Mouse (Mus musculus) brain, embryonic 18.5 days (tissue): ENCODE results near the gene Slfnl1.

Experiments used
- DNase-seq: peaks from one replicate; pipeline ENCODE4 v3.0.0-alpha.2; 2012; ENCODE audit warnings: low read depth, low spot score

The Slfnl1 gene

DNA sequence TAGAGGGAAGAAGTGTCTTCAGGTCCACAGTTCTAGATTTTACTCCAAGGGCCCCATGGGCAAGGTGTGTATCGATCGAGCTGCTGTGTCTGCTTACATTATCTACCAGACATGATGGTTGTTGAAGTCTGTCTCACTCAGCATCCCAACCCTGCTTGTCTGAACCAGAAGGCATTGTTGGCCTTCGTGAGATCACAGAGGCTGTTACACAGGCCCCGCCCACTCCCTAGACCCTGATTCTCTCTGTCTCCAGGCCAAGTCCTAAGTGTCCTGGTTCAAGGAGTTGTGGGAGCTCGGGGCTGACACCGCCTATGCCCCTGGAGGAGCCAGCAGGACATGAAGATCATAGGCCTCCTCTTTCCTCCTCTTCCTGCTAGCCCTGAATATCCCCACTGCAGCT, at the start of gene Slfnl1:
Gene Slfnl1, plus strand, starts transcription at position 246 of the 400 bp plus-strand sequence.
- DNase-seq, result no peak

DNA sequence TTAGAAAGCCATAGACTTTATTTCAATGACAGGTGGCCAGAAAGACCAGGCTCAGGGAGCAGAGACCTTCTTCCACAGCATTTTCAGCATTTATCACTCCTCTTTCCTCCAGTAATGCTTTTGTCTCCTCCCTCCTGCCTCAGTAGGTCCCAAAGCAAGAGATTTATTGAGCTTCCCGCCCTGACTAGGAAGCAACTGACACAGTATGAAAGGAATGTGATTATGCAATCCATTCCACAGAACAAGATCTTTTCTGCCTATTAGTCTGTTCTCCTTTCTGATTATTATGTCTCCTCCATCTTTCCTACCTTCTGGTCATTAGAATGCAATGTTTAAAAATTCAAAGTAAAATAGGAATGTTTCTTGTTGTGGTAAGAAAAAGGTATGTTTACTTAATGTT, 44.3 kb upstream of the Slfnl1 start:
- DNase-seq, result no peak

DNA sequence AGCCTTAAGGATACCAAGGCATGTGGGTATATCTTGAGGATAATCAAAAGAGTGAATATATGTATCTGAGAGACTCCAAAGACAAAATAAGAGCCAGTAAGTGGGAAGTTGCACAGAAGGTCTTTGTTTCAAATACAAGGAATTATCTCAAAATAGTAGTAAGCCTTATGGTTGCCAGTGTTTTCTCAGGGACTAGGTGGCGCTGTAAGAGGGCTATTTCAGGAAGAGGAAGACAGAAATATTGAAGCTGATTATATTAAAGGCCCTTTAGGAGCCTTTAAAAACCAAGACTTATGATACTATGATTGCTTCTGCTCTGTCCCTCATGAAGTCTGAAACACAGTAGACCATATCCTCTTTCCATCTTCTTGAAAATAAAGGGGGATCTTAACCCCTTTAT, 25.1 kb upstream of the Slfnl1 start:
- no peak for DNase-seq

DNA sequence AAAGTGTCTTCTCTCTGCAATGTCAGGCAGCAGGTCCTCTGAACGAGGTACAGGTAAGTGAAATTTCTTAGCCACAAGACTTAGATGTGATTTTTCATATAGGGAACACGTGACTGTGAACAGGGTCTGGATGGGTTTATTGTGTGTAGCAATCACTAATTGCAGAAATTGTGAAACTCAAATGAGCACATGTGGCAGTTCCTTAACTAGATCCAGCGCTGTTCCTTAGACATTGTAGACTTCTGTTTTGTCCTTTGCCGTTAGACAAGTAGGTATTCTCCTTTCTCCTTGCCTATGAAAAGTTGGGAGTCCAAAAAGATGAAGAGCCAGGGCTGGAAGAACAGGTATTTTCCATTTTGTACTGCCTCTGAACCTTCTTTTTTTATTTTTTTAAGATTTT, 20.8 kb upstream of the Slfnl1 start:
- no peak for DNase-seq

DNA sequence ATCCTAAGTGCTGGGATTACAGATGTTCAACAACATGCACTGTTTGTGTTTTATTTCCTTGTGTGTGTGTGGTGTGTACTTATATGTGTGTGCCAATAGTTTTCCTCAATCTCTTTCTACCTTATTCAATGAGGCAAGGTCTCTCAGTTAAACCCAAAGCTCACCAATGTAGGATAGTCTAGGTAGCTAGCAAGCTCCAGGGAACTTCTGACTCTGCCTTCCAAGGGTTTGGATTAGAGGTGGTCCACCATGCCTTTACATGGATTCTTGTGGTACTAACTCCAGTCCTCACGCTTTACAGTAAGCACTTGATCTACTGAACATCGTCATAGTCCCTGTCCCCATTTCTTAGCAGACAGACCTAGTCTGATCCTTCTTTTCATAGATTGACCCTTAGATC, 17.7 kb upstream of the Slfnl1 start:
- DNase-seq, result no peak

DNA sequence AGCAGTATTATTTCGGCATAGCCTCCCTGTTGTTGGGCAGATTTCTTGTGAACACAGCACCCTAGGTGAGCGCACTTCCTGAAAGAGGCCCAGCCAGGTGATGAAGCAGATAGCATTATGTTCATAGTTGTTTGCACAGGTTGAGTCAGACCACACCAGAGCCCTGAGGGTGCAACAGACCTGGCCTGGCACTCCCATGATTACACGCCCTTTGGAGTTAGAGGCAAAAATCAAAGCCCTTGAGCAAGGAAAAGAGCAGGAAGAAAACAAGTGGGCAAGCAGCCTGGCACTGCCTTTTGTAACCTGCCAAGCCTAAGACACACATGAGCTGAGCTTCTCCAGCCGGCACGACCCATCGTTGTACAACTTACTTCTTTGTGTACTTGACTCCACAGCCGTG, 15.5 kb upstream of the Slfnl1 start:
- no peak for DNase-seq

DNA sequence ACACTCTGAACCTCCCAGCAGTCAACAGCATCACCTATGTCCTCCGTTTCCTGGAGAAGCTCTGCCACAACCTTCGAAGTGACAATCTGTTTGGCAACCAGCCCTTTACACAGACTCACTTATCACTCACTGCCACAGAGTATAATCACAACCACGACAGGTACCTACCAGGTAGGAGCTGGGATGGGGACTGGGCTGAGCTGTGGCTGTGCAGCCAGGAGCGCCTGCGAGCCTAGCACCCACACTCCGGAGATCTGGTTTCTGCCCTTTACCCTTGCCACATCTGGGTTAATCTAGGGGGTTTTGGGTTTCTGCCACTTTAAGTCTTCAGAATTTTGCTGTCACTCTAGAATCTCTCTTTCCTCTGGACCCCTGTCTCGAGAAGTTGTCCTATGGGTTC, 15.1 kb upstream of the Slfnl1 start:
- DNase-seq, result no peak

DNA sequence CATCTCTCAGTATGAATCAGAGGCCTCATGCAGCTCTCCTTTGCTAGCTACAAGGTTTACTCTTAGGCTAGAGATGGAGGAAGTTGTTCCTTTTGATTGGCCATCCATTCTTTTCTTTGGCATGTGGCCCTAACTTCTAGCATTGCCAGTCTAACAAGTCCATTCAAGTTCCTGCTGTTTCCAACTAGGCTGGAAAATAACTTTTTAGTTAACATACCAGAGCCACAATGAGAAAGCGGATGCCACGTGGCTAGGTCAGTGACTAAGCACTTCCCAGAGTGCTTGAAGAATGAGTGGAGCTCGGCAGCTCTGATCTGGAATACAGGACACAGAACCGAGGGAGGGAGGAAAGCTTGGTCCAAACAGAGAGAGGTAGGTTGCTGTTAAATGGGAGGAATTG, 14.7 kb upstream of the Slfnl1 start:
- no peak for DNase-seq

DNA sequence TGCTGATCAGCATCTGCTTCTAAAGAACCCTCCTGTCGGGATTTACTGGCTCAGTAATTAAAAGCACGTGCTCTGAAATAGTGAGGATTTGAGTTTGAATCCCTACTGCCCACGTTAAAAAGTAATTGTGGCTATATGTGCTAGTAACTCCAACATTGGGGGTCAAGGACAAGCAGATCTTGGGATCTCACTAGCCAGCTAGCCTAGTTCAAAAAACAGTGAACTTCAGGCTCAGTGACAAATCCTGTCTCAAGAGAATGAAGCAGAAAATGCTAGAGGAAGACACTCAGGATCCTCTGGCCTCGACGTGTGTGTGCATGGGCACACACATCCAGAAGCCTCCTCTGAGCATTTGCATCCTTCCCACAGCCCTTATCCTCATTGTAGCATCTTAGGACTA, 10.3 kb upstream of the Slfnl1 start:
- no peak for DNase-seq

DNA sequence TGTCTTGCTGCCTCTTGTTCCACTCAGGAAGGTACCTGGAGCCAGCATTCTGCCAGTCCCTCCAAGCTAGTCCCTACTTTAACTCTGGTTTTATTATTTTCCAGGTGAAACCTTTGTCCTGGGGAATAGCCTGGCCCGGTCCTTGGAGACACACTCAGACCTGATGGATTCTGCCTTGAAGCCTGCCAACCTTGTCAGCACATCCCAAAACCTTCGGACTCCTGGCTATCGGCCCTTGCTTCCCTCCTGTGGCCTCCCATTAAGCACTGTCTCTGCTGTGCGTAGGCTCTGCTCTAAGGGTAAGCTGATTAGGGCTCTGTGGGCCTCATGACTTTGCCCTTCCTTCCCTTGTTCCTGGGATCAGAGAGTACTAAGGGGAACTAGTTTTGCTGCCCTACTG, 9.7 kb upstream of the Slfnl1 start:
- DNase-seq, result no peak

DNA sequence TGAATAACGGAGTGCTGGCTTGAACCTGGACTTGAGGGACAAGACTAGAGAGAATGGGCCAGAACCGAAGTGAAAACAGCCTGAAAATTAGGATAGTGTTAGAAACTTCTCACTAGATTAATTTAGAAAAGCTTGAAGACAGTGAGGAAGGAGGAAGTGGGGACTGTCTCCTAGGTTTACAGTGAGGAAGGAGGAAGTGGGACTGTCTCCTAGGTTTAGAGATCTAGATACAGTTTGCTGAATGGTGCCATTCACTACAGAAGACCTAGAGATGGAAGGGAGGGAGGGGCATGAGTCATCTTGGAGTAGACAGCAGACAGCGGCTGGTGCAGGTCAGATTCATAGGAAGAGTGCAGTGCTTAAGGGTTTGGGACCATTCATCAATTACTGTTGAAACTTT, 8.9 kb upstream of the Slfnl1 start:
- DNase-seq, result no peak

DNA sequence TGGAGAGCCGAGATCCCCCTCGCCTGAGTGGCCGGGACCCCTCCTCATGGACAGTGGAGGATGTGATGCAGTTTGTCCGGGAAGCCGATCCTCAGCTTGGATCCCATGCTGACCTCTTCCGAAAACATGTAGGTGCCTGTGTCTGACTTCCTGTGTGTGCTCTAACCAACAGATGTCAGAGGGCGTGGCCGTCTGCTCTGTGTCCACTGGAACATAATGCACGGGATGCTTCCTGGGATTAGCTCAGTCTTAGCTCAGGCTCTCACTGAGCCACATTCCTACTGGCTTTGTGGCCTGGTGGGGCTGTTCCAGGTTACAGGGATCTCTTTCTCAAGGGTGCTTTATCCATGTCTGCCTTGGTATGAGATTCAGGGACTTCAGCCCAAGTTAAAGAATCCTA, 3.9 kb upstream of the Slfnl1 start:
- no peak for DNase-seq

DNA sequence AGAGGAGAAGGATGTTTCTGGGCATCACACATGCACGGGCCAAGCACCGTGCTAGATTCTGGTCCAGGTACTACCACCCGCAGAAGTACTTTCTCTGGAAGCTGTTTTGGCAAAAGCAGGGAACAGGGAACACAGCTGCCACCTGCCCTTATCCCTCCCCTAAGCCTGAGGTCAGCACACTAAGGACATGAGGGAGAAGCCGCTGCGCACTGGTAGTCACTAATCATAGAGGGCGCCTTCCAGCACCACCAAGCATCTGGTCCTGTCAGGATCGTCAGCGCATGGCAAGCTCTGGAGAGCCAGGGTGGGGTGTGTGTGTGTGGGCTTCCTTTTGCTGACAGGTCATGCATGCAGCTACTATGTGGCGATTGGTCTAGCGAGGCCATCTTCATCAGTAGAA, 6.6 kb downstream of the Slfnl1 start:
- no peak for DNase-seq

DNA sequence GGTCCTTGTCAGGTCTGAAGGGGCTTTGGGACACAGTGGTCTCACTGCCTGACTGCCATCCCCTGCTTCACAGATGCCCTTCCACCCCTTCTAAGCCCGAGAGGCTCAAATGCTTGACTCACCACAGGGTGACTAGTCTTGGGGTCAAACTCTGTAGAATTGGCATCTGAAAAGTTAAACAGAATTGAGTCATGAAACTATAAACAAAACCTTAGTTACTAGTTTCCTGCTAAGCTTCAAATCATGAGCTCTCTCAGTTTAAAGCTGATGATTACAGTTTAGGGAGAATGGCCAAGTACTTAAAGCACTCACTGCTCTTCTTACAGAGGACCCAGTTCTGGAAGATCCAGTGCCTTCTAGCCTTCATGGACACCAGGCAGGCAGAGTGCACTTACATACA, 12.9 kb downstream of the Slfnl1 start:
- DNase-seq, result no peak

DNA sequence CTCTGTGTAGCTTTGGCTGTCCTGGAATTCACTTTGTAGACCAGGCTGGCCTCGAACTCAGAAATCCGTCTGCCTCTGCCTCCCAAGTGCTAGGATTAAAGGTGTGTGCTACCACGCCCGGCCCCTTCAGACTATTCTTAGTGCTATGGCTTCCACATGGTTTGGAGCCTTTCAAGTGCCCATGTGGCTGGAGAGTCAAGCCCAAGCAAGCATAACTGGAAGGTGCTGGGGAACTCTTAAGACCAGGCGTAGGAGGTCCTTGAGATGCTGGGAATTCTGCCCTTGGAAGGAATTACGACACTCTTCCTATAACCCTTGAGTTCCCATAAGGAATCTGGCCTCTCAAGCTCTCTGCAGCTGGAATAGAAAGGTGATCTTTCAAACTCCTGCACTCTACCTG, 24.6 kb downstream of the Slfnl1 start:
- no peak for DNase-seq

DNA sequence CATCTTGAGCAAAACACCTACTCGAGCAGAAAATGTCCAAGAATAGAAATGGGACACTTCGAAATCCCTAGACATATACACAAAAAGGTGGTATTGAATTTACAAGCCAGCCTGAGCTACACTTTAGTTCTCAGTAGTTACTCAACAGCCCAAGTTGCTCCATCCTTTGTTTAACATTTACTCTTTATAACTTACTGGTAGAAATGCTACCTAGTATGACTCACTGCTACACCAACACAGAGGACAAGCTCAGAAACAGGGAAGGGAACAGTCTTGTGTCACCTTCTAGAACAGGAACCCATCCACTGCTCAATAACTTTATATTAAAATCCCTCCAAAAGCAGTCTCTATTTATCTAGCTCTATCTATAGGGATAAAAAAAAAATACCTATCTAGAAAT, 33.7 kb downstream of the Slfnl1 start:
- no peak for DNase-seq

DNA sequence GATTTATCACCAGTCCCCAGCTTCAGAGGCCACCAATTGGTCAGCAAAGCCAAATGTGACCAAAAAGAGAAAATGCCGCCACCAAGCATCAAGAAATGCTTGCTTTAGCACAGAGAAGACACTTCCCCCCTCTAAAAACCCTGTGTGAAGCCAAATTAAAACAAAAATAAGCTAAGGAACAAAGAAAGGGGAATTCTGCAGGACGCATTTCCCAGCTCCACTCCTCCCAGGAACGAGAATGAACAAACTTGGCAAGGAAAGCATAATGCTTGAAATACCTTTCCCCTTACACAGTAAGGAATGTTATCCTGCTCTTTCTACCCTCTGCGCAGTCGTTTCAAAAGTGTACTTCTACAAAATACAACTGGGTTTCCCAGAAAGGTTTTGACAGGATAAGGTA, 36.0 kb downstream of the Slfnl1 start:
- no peak for DNase-seq

DNA sequence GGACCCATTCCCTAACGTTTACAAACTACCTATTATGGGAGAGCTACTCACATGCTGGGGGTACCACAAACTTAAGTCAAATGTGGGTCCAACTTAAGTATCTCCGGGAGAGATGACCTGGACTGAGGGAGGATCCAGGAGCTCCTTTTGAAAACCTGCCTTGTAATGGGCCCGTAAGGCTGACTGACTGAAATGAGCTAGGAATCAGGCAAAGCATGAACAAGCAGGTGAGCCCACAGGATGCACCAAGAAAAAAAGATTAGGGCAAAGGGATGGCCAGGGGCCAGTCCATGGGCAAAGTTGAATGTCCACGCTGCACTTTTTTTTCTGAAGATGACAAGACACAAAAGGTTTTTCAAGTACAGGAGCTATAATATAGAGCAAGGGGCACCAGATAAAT, 37.0 kb downstream of the Slfnl1 start:
- DNase-seq, result no peak

DNA sequence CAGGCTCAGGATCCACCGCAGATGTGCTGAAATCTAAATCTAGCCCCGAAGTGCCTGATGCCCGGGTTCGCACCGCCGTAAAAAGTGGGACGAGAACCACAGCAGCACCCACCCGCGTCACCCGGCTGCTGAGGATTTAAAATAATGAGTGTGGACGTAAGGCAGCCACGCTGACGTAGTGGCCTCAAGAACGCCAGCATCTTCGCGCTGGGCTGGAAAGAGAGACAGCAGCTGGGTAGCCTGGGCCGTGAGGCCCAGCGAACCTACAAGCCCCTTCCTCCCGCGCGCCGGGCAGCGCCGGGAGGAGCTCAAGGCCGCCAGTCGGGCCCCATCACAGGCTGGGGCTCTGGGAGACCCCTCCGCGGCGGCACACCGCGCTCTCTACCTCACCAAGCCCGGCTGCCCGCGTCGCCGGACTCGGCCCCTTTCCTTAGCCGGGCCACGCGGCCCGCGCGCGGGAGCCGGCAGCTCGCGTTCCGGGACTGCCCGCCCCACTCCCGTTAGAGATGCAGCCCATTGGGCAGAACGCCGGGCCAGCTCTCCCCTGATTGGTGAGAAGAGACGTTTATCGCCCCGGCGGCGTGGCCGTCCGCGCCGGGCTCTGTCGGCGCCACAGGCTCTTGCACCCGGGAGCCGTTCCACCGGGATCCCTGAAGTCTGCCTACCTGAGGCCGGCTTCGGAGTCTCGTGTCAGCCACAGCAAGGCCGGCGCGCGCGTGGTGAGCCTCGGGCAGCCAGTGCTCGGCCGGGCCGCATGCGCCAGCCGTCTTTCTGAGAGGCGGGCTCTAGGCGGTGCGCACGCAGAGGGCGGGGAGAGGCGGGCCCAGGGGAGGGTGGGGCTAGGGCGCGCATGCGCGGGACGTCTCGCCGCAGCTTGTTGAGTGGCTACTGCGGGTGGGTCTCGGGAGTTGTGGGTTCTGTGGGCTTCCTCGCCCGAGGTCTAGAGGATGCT, 37.7 kb downstream of the Slfnl1 start, which contains the start of gene Ctps:
Gene Ctps, minus strand, starts transcription at position 791 of the 952 bp plus-strand sequence.
- peak; percentile 89 for DNase-seq

DNA sequence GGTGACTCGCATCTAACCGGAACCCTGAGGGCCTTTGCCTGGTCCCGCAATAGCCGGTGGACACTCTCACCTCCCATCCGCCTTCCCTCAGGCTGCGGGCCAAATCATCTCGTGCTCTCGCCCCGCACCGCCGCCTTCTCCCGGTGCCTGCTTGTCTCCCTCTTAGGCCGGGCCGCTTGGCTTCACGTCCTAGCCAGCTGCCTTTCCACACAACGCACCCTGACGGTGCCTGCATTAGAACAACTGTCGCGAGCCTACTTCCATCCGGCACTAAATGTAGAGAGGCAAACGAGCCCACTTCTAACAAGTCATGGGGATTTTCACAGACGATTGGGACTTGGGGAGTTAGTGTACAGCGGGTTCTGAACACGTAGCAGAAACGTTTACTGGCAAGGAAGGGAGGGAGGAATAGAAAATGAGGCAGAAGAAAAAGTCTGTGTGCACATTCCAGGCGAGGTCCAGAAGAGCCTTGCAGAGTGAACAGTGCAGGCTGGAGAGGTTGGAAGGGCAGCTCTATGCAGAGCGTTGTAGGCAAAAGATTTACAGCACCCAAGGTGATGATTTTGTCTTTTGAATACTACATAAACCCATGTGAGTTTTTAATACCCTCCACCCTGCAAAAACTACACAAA, 38.5 kb downstream of the Slfnl1 start:
- no peak for DNase-seq

DNA sequence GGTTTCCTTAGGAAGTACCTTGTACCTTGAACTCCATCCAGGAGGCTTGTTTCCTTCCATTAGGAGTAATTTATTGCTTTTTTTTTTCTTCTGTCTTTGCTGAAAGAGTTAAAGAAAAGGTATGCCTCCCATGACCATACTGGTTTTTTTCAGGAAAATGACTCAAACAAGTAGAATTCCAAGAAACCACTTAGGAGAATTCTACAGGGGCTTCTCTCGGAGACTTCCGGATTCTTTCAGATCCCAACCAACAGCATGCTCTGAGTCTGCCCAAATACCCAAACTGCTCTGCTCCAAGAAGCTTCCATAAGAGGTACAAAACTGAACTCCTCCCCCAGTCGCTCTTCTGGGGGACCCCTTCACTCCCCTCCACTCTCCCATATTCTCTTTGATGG, 39.0 kb downstream of the Slfnl1 start:
- DNase-seq, result no peak

DNA sequence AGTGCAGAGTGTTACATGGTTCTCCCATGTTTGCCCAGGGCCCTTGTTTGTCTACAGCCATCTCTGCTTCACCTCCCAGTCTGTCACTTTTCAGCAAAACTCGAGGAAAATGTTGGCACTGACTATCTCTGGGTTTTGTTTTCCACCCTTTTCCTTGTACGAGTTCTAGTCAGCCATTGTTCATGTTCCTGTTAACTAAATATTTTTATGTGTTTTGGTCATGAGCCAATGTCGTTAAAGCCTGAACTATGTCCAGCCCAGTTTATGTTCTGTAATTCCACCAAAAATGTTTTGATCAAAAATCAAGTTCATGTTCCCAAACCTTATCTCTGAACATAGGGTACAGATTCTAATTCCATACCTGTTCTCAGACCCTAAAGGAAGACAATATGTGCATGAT, 39.7 kb downstream of the Slfnl1 start:
- DNase-seq, result no peak

DNA sequence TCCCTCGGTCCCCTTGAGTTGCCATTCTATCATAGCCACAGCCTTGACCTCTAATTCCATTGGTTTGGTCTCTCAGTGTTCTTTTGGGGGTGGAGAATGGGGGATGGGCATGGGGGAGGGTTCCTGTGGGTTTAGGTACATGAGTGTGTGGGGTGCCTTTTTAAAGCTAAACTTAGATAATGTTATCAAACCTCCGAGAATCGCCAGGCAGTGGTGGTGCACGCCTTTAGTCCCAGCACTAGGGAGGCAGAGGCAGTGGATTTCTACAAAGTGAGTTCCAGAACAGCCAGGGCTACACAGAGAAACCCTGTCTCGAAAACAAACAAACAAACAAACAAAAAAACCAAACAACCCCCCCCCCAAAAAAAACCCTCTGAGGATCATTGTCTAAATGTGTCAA, 48.9 kb downstream of the Slfnl1 start:
- no peak for DNase-seq
